ENCODE assay signal across 25 mouse cellular contexts in the genomic region with DNA sequence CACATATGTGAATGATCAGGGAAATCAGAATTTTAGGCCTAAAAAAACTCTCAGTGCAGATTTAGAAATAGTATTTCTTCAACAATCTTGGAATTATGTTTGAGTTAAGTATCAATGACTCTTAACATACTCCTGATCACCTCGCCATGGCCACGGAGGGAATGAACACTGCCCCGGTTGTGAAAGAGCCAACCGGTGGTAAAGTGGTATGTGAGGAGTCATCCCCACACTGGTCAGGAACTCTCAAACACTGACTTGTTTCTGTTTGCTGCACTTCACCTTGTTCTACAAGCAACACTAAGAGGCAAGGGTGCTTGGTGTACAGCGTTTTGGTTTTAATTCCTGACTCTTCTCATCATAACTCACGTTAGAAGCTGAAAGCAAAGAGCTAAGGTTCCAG.
"Had no signal": no experiment of that assay in that cellular context is flagged by ENCODE, and none has a peak within 500 bp of the region (broad histone marks: within the 10 kb centered on the region; RNA-seq: fewer than 3 reads in every experiment).

No protein-coding gene starts in this region.

- DNase-seq: gastrocnemius, postnatal 10 days; gastrocnemius, postnatal 25 days; heart, adult 2 months; heart, postnatal 14 days; heart, postnatal 36 days; kidney, adult 11 months; kidney, adult 2 months; kidney, adult 9 months; kidney, postnatal 14 days; kidney, postnatal 36 days; layer of hippocampus, adult 9-11 months; layer of hippocampus, postnatal 36 days; left cerebral cortex, postnatal 4 days had no signal

- H3K9me3 ChIP-seq: heart, embryonic 13.5 days; heart, embryonic 15.5 days; hindbrain, embryonic 13.5 days; hindbrain, embryonic 15.5 days; kidney, embryonic 15.5 days; limb, embryonic 13.5 days; limb, embryonic 15.5 days; liver, embryonic 12.5 days had no signal

- H3K27me3 ChIP-seq: heart, embryonic 13.5 days; heart, embryonic 15.5 days; hindbrain, embryonic 13.5 days; hindbrain, embryonic 15.5 days; kidney, embryonic 15.5 days; limb, embryonic 13.5 days; limb, embryonic 15.5 days; liver, embryonic 12.5 days had no signal

- H3K4me1 ChIP-seq: liver, embryonic 12.5 days had no signal

- H3K27ac ChIP-seq: heart, adult 2 months; heart, embryonic 13.5 days; heart, embryonic 15.5 days; hindbrain, embryonic 13.5 days; hindbrain, embryonic 15.5 days; hindbrain, postnatal 0 days; kidney, embryonic 15.5 days; kidney, postnatal 0 days; limb, embryonic 13.5 days; limb, embryonic 15.5 days; liver, embryonic 12.5 days had no signal

- H3K36me3 ChIP-seq: heart, embryonic 13.5 days; heart, embryonic 15.5 days; hindbrain, embryonic 13.5 days; hindbrain, embryonic 15.5 days; kidney, embryonic 15.5 days; limb, embryonic 13.5 days; limb, embryonic 15.5 days; liver, embryonic 12.5 days had no signal

- H3K4me3 ChIP-seq: heart, adult 2 months; heart, embryonic 13.5 days; heart, embryonic 15.5 days; hindbrain, embryonic 13.5 days; hindbrain, embryonic 15.5 days; kidney, embryonic 15.5 days; limb, embryonic 13.5 days; limb, embryonic 15.5 days; liver, embryonic 12.5 days had no signal

- H3K4me2 ChIP-seq: heart, embryonic 11.5 days; heart, embryonic 13.5 days; heart, embryonic 15.5 days; hindbrain, embryonic 13.5 days; hindbrain, embryonic 15.5 days; kidney, embryonic 15.5 days; limb, embryonic 13.5 days; limb, embryonic 15.5 days; liver, embryonic 12.5 days had no signal

- ATAC-seq: hindbrain, postnatal 0 days; intestine, embryonic 16.5 days; liver, embryonic 12.5 days had no signal

- H3K9ac ChIP-seq: heart, embryonic 13.5 days; heart, embryonic 15.5 days; hindbrain, embryonic 13.5 days; hindbrain, embryonic 15.5 days; kidney, embryonic 15.5 days; limb, embryonic 13.5 days; limb, embryonic 15.5 days; liver, embryonic 12.5 days had no signal
